Mouse (Mus musculus): ENCODE data around the gene Rp2.
"Not testable (repeated sequence)": the region's sequence is repeated elsewhere in the genome, so short reads cannot be mapped to it uniquely, and the experiment has no call there.

The Rp2 gene

GRCm38 (mm10) chrX:20364391-20365365 lies at the start of gene Rp2:
Gene Rp2, plus strand, starts transcription at chrX:20364481.
- in situ Hi-C loops (cut with MseI, MboI): no loop called here

GRCm38 (mm10) chrX:20332756-20333155 lies 31.5 kb upstream of the Rp2 start:
- in situ Hi-C loops (cut with MseI, MboI): loop anchor here in 1 of 2 experiments (10.0 kb wide), 1 partner anchor 168 kb away; no protein-coding TSS in a partner anchor

GRCm38 (mm10) chrX:20335722-20336121 lies 28.6 kb upstream of the Rp2 start:
- in situ Hi-C loops (cut with MseI, MboI): loop anchor here (5.0 to 10.0 kb wide), 2 partner anchors 171 to 173 kb away; no protein-coding TSS in a partner anchor

DNA sequence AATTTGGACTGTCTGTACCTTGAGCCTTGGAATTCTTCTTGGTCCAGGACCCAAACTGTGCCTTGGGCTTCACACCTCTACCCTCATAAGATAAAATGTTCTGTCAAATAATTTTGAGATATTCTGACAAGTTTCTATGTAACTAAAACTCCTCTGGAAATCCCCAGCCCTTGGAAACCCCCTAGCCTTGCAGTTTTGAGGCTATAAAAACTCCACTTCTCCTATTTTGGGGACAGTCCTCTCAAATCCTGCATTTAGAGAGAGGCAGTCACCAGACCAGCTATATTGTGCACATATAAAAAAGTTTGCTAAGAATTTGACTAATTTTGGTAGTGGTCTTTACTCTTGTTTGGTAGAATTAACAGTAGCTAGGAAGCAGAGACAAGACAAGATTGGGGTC lies 19.3 kb upstream of the Rp2 start:
- in situ Hi-C loops (cut with MseI, MboI): no loop called here

- in situ Hi-C loops (cut with MseI, MboI): no loop called here
Measured at GRCm38 (mm10) chrX:20346355-20346754, 17.9 kb upstream of the Rp2 start.

GRCm38 (mm10) chrX:20350241-20350640 lies 14.0 kb upstream of the Rp2 start:
- in situ Hi-C loops (cut with MseI, MboI): not testable (repeated sequence)

DNA sequence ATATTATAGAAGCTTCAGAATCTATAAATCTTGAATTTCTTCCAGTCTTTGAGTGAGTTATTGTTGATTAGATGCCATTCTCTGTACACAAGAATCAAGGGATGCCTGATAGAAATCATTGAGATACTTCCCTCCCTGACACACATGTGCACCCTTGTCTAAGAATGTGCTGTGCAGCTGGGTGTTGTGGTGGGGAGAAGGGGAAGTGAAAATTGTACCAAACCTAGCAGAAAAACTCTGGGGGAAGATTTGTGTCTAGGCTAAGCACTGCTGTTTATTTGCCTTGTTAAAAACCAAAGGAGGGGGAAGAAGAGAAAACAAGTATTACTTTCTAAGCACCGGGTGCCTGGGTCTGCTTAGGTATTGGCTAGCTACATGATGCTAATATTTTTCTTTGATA lies 9.0 kb upstream of the Rp2 start:
- in situ Hi-C loops (cut with MseI, MboI): no loop called here

GRCm38 (mm10) chrX:20356309-20356708 lies 8.0 kb upstream of the Rp2 start:
- in situ Hi-C loops (cut with MseI, MboI): no loop called here

GRCm38 (mm10) chrX:20366036-20366435 lies 1.8 kb downstream of the Rp2 start:
- in situ Hi-C loops (cut with MseI, MboI): no loop called here

DNA sequence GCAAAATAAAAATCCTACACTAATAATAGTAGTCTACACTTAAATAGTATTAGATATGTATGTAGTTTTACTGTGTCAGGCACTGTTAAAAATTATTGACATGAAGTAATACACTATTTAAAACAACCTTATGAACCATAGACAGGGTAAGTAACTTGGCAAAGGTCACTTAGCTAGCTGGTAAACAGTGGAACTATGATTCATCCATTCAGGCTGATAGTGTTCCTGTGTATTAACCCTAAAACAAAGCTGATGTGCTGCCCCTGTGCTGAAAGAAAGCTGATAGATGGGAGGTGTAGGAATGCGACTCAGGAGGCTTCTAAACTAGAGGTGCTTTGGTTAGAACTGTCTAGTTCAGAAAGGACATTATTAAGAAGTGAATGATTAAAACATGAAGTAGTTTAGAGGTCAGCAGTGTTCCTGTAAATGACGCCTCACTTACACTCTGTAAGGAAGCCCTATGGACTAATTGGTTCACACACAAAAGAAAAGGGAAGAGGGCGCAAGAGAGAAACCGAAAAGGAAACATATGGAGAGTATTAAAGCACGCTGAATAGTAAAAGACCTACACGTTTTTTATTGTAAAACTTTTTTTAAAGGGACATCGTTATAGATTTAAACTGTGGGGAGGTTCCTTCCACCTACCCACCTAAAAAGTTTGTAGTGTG lies 15.2 kb downstream of the Rp2 start:
- in situ Hi-C loops (cut with MseI, MboI): no loop called here

DNA sequence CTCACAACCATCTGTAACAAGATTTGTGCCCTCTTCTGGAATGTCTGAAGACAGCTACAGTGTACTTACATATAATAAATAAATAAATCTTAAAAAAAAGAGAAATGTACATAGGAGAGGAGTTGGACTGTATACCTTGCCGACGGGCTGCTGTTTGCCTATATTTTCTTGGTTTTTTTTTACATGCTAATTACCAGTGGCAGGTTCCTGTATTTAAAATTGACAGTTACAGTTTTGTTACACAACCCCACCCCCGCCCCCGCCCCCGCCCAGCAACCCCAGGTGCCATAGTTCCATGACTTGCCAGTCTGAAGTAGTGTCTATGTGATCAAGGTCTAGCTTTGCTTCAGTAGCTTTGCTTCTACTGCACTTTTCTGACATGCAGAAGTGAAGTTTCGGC lies 18.0 kb downstream of the Rp2 start:
- in situ Hi-C loops (cut with MseI, MboI): no loop called here

GRCm38 (mm10) chrX:20387006-20387405 lies 22.7 kb downstream of the Rp2 start:
- in situ Hi-C loops (cut with MseI, MboI): no loop called here

DNA sequence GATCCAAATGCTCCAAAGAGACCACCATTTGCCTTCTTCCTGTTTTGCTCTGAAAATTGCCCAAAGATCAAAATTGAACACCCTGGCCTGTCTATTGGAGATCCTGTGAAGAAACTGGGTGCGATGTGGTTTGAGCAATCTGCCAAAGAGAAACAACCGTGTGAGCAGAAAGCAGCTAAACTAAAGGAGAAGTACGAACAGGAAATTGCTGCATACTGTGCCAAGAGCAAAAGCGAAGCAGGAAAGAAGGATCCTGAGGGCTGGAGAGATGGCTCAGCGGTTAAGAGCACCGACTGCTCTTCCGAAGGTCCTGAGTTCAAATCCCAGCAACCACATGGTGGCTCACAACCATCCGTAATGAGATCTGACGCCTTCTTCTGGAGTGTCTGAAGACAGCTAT lies 27.7 kb downstream of the Rp2 start:
- in situ Hi-C loops (cut with MseI, MboI): not testable (repeated sequence)

DNA sequence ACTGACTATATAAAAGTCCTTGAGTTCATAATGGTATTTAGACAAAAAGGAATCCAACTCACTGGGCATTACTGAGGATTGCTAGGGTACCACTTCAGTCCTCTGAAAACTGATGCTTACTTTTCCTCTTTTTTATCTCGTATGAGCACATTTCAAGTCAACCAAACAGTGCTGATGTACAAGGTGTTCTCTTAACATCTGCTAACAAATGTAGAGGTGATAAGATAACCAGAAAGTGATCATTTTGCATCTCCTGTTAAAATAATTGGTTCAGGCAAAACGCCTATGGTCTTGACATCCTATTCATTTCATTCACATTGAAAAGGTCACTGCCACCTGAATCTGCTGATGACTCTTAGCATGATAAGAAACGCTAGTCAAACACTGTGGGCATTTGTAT lies 28.7 kb downstream of the Rp2 start:
- in situ Hi-C loops (cut with MseI, MboI): no loop called here

- in situ Hi-C loops (cut with MseI, MboI): no loop called here
Measured at GRCm38 (mm10) chrX:20404068-20404467, 39.8 kb downstream of the Rp2 start.

- in situ Hi-C loops (cut with MseI, MboI): no loop called here
Measured at GRCm38 (mm10) chrX:20406909-20407308, 42.6 kb downstream of the Rp2 start.

- in situ Hi-C loops (cut with MseI, MboI): no loop called here
Measured at GRCm38 (mm10) chrX:20407676-20408075, 43.4 kb downstream of the Rp2 start.

DNA sequence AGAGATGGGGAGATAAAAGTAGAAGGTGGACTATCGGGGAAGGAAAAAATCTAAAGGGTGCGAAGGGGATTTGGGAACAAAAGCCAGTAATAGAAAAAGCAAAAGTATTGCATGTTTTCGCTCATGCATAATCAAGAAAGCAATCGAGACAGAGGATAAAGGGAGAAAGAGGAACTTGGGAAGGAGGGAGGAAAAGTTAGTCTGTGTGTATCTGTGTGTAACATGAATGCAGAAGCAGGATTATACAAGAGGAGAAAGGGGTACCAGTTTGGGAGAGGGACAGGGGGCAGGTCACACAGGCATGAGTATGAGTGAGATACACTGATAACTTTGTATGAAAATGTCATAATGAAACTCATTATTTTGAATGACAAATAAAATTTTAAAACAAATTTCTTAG lies 47.1 kb downstream of the Rp2 start:
- in situ Hi-C loops (cut with MseI, MboI): no loop called here

GRCm38 (mm10) chrX:20412221-20412620 lies 47.9 kb downstream of the Rp2 start:
- in situ Hi-C loops (cut with MseI, MboI): no loop called here

GRCm38 (mm10) chrX:20414885-20415622 lies 50.8 kb downstream of the Rp2 start:
- in situ Hi-C loops (cut with MseI, MboI): no loop called here

DNA sequence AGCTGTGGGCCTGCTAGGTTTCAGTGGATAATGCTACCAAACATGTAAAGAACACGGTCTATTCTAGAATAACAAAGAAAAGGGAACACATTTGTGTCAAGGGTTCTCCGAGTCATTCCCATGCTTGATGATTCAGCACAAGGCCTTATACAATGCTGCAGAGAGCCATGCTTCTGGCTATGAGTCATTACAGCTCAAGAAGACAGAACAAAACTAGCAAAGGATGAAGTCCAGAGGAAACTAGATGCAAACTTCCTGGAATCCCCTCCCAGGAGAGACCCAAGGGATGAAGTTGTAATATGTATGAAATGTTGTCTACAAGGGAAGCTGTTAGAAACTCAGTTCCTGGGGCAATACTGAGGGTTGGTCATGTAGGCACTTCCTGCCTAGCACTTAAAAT lies 54.2 kb downstream of the Rp2 start:
- in situ Hi-C loops (cut with MseI, MboI): no loop called here

DNA sequence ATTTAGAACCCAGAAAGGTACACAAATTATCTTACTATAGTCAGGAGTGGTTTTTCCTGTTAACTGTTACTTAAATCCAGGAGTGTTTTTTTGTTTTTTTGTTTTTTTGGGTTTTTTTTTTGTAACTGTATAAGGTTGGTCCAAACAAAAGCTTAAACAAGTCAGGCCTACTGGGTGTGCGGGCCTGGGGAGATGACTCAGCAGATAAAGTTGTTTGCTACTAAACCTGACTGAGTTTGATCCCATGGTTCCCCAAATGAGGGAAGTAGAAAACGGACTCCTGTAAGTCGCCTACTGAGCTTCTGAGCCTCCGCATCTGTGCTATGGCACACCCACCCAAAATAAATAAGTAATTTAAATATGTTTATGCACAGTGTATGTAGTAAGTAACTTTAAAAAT lies 55.3 kb downstream of the Rp2 start:
- in situ Hi-C loops (cut with MseI, MboI): no loop called here
